Mouse (Mus musculus) embryo, embryonic 11.5 days (tissue): ENCODE data around the gene Larp1b.
A peak's percentile ranks its signal among the peaks of the same experiment; 100 is the strongest.
"Not testable (repeated sequence)": the region's sequence is repeated elsewhere in the genome, so short reads cannot be mapped to it uniquely, and the experiment has no call there.

Experiments
- DNase-seq: peaks from one replicate; pipeline ENCODE4 v3.0.0-alpha.2; 2012; ENCODE audit warnings: low read depth, low spot score

Gene Larp1b

GRCm38 (mm10) chr3:40949170-40949902 lies at the start of gene Larp1b:
Gene Larp1b, plus strand, starts transcription at chr3:40949828.
- DNase-seq = peak; percentile 95

- DNase-seq = not testable (repeated sequence)
These were observed 47.2 kb upstream of the Larp1b start, which contains the start of gene 1700034I23Rik for GRCm38 (mm10) chr3:40902443-40902842. Gene 1700034I23Rik, minus strand, starts transcription at chr3:40902543.

- DNase-seq = no peak
These were observed 11.4 kb upstream of the Larp1b start for GRCm38 (mm10) chr3:40938189-40938588.

DNA sequence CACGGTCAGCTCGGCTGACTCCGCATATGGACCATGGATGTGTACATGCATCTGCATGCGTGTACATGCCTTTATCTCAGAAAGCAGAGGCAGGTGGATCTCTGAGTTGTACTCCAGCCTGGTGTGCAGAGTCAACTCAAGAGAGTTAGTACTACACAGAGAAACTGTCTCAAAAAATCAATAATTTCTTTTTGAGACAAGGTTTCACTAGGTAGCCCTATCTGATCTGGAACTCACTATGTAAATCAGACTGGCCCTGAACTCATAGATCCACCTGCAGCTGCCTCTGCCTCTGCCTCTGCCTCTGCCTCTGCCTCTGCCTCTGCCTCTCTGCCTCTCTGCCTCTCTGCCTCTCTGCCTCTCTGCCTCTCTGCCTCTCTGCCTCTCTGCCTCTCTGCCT lies 11.0 kb upstream of the Larp1b start:
- no peak for DNase-seq

GRCm38 (mm10) chr3:40939019-40939418 lies 10.6 kb upstream of the Larp1b start:
- DNase-seq = no peak

GRCm38 (mm10) chr3:40949903-40950600 lies 424 bp downstream of the Larp1b start:
- peak; percentile 9 for DNase-seq

- peak; percentile 17 for DNase-seq
These were observed 1.1 kb downstream of the Larp1b start for GRCm38 (mm10) chr3:40950601-40951201.

DNA sequence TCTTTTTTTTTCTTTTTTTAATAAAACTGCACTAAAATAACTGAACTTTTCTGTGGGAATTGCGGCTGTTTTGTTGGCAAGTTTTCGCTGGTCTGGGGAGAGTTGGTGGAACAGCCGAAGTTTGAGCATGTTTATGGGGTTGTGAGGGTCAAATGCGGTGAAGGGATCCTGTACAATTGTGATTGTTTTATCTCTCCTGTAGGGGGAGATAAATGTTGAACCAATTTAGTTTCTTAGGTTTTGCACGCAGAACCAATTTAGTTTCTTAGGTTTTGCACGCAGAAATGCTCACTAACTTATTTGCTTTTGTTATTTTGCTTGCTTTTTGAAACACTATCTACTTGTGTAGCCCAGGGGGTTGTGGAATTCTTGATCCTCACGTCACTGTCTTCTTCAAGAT lies 1.7 kb downstream of the Larp1b start:
- no peak for DNase-seq

- no peak for DNase-seq
These were observed 3.0 kb downstream of the Larp1b start for GRCm38 (mm10) chr3:40952606-40953005.

DNA sequence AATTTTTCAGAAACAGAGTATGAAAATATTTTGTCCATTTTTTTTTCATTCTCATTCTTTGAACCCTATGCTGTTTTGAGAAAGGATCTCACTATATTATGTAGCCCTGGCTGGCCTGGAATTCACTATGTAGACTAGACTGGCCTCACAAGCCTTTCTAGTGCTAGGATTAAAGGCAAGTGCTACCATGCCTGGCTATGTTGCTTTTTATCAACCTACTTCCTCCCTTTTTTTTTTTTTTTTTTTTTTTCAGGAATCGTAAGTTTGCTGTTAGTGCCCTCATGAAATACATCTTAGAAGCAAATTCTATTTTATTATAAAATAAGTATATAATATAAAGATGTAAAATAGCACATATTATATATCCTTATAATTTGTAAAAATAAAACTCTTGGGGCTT lies 5.2 kb downstream of the Larp1b start:
- DNase-seq = no peak

DNA sequence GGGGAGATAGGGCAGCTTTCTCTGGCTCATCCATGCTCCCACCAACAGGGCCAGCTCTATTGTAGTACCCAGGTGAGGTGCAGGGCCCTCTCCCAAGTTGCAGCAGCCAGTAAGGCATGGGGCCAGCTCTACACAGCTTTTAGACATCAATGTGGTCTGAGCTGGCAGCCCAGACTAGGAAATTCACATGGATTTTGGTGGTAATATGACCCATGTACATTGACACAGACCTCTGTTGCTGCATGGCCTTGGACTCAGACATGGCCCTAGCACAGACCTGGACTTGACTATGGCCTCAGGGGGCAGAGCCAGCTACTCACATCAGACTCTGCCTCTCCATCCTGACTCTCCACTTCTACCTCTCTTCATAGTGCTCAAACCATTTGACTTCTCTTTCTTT lies 9.2 kb downstream of the Larp1b start:
- DNase-seq = no peak

DNA sequence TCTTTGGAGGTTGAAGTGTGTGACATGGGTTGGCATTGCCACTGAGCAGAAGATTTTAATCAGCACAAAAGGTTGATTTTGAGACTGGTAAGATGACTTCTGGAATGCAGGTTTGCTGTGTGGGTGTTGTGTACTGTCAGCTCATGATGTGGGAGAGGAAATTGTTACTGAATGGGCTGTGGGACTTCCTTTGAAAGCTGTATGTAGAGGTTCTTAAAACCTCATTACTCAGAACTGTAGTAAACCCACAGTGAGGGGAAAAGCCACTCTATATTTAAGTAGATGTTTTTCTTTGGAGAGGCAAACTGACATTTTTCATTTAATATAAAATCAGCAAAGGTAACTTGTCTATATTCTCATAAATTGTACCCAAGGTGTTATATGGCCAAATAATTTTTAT lies 31.1 kb downstream of the Larp1b start:
- no peak for DNase-seq

DNA sequence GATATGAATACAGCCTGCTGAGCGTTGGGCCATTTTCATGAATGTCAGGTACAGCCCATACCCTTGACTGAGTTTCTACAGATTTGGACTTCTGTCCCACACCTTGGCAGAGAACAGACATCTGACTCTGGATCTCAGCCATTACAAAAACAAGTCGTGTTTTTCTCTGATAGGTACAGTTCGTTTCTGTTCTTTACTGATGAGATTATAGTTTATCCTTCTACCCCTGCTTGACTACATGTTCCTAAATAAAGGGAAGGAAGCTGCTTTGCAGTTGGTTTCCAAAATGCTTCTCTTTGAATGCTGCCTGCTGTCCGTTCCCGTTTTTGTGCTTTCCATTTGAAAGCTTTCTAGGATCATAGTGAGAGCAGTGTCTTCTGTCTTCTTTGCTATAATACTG lies 37.9 kb downstream of the Larp1b start:
- no peak for DNase-seq

- no peak for DNase-seq
These were observed 39.1 kb downstream of the Larp1b start for GRCm38 (mm10) chr3:40988722-40989121.

GRCm38 (mm10) chr3:40991541-40991940 lies 41.9 kb downstream of the Larp1b start:
- DNase-seq = no peak

GRCm38 (mm10) chr3:40995161-40995560 lies 45.5 kb downstream of the Larp1b start:
- no peak for DNase-seq

DNA sequence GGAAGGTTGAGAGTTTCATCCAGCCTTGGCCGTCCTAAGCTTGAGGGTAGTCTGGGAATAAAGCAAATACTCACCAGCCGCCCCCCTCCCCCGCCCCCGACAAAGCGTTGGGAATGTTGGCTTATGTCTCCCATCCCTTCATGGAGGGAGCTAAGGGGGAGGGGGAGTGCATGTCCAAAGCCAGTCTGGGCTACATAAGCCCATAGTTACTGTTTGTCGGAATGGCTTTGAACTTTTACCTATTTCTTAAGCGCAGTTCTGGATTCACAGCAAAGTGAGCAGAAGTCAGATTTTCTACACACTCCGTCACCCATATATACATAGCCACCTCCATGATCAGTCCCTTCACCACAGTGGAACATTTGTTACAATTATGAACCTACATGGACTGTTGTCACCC lies 59.7 kb downstream of the Larp1b start:
- DNase-seq = no peak

GRCm38 (mm10) chr3:41009990-41010389 lies 60.4 kb downstream of the Larp1b start:
- DNase-seq = no peak

- no peak for DNase-seq
These were observed 61.1 kb downstream of the Larp1b start for GRCm38 (mm10) chr3:41010701-41011100.

GRCm38 (mm10) chr3:41012451-41012850 lies 62.8 kb downstream of the Larp1b start:
- no peak for DNase-seq

DNA sequence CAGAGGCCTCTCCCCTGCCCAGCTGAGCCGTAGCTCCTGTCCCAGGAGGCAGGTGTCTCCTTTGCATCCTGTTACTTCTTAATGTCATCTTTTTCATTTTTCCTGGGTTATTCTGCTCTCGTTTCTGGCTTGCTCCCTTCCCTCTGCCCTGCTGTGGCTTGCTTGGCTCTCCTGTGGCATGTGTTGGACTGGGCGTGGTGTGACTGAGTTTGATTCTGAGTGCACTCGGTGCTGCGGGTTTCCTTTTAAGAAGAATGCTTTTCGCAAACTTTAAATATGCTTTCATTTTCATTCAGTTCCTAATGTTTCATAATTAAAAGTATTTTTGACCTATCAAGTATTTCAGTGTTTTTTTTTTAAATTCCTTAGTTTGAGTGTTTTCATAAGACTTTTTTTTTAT lies 65.3 kb downstream of the Larp1b start:
- DNase-seq = no peak

DNA sequence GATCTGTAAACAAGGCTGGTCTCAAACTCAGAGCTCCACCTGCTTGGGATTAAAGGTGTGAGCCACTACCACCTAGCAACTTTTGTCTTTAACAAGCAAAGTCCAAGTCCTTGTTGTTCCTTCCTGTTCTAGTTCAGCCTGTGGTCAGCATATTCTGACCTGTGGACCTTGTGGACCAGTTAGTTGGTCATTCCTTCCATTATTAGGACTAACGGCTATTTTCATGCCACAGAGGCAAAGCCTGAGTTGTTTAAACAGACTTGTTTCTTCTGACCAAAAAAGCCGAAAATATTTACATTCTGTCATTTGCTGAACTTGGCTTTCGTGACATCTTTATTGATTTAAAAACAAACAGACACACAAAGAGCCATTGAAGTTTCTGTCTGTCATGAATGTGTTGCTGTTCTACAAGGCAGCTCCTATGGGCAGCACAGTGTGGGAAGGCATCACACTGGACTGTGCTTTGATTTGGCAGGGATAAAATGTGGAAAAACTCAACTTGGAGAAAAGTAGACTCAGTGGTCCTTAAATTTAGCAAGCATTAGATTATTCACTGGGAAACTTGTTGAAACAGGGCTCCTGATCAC lies 68.5 kb downstream of the Larp1b start:
- no peak for DNase-seq
